Mouse (Mus musculus): Measurements from ENCODE around the gene Syce2. TPM values are rescaled to one million over a fixed set of nuclear protein-coding genes. Genes with fewer than 3 reads are reported as not detected.
"Not testable (repeated sequence)": the region's sequence is repeated elsewhere in the genome, so short reads cannot be mapped to it uniquely, and the experiment has no call there.

Syce2 gene
- 3.5 and 5.5 TPM in 2 replicates for polyA plus RNA-seq (2012; rRNA removed)

GRCm38 (mm10) chr8:84871376-84872308 lies at the start of gene Syce2:
Gene Syce2, plus strand, starts transcription at chr8:84872111.
- peak; percentile 24 for DNase-seq (ENCODE audit: low read depth, low spot score)
- WGBS, result 6% methylated on average over 43 of the region's 46 CpGs

- DNase-seq (ENCODE audit: low read depth, low spot score), result no peak
- 68% methylated on average over 3 of the region's 3 CpGs for WGBS
Measured at GRCm38 (mm10) chr8:84822723-84823122, 49.2 kb upstream of the Syce2 start, which contains the start of gene Dand5. Gene Dand5, minus strand, starts transcription at chr8:84822823.

- DNase-seq (ENCODE audit: low read depth, low spot score), result no peak
- WGBS, result 2% methylated on average over 18 of the region's 18 CpGs
Measured at GRCm38 (mm10) chr8:84823653-84824052, 48.3 kb upstream of the Syce2 start.

GRCm38 (mm10) chr8:84825636-84826035 lies 46.3 kb upstream of the Syce2 start:
- 57% methylated on average over 4 of the region's 4 CpGs for WGBS
- DNase-seq (ENCODE audit: low read depth, low spot score), result no peak

GRCm38 (mm10) chr8:84826518-84826917 lies 45.4 kb upstream of the Syce2 start:
- DNase-seq (ENCODE audit: low read depth, low spot score), result not testable (repeated sequence)
- WGBS, result 74% methylated on average over 2 of the region's 2 CpGs

GRCm38 (mm10) chr8:84831490-84831889 lies 40.4 kb upstream of the Syce2 start, which contains the start of gene Gadd45gip1:
Gene Gadd45gip1, plus strand, starts transcription at chr8:84831522.
- 45% methylated on average over 11 of the region's 11 CpGs for WGBS
- DNase-seq (ENCODE audit: low read depth, low spot score), result no peak

GRCm38 (mm10) chr8:84832034-84832717 lies 39.7 kb upstream of the Syce2 start:
- DNase-seq (ENCODE audit: low read depth, low spot score), result no peak
- under 1% methylated on average over 59 of the region's 59 CpGs for WGBS

GRCm38 (mm10) chr8:84832759-84833742 lies 38.9 kb upstream of the Syce2 start:
- WGBS, result 32% methylated on average over 10 of the region's 10 CpGs
- no peak for DNase-seq (ENCODE audit: low read depth, low spot score)

GRCm38 (mm10) chr8:84834002-84834865 lies 37.7 kb upstream of the Syce2 start:
- DNase-seq (ENCODE audit: low read depth, low spot score), result no peak
- WGBS, result 80% methylated on average over 19 of the region's 19 CpGs

GRCm38 (mm10) chr8:84834866-84835855 lies 36.8 kb upstream of the Syce2 start:
- no peak for DNase-seq (ENCODE audit: low read depth, low spot score)
- WGBS, result 58% methylated on average over 10 of the region's 10 CpGs

GRCm38 (mm10) chr8:84837149-84837911 lies 34.6 kb upstream of the Syce2 start:
- DNase-seq (ENCODE audit: low read depth, low spot score), result no peak

GRCm38 (mm10) chr8:84837912-84838470 lies 33.9 kb upstream of the Syce2 start:
- no peak for DNase-seq (ENCODE audit: low read depth, low spot score)
- 90% methylated on average over 15 of the region's 15 CpGs for WGBS

More at GRCm38 (mm10) chr8:84837149-84837911, 34.6 kb upstream of the Syce2 start:
- WGBS, result 78% methylated on average over 8 of the region's 8 CpGs

- WGBS, result 79% methylated on average over 5 of the region's 5 CpGs
- DNase-seq (ENCODE audit: low read depth, low spot score), result no peak
Measured at GRCm38 (mm10) chr8:84838513-84838912, 33.4 kb upstream of the Syce2 start.

GRCm38 (mm10) chr8:84839411-84839810 lies 32.5 kb upstream of the Syce2 start:
- DNase-seq (ENCODE audit: low read depth, low spot score), result no peak
- 58% methylated on average over 2 of the region's 2 CpGs for WGBS

GRCm38 (mm10) chr8:84839875-84840247 lies 32.0 kb upstream of the Syce2 start:
- WGBS, result under 1% methylated on average over 7 of the region's 7 CpGs
- DNase-seq (ENCODE audit: low read depth, low spot score), result no peak

GRCm38 (mm10) chr8:84840248-84840999 lies 31.5 kb upstream of the Syce2 start, which contains the start of gene Rad23a:
Gene Rad23a, minus strand, starts transcription at chr8:84840665.
- 1% methylated on average over 55 of the region's 55 CpGs for WGBS
- DNase-seq (ENCODE audit: low read depth, low spot score), result peak; percentile 82

All from large intestine, adult 2 months (tissue).